Mouse (Mus musculus): ENCODE measurements around the gene Rps17. TPM values are rescaled to one million over a fixed set of nuclear protein-coding genes. Genes with fewer than 3 reads are reported as not detected.

The Rps17 gene
- polyA plus RNA-seq, 1 experiment = 36.7 TPM

- TF ChIP-seq TAL1 (IDR thresholded peaks at IDR 0.05; ENCODE audit: low read length) (no peak), GATA1 (IDR thresholded peaks at IDR 0.05; ENCODE audit: low read length) (no peak)
- H3K27me3 ChIP-seq (ENCODE audit: control insufficient read depth) = no peaks in the 10 kb centered on the region
- H3K4me1 ChIP-seq (ENCODE audit: control insufficient read depth) = no peaks in the 10 kb centered on the region
- H3K4me3 ChIP-seq (replicated peaks) = no peak overlapping the region
- H3K36me3 ChIP-seq (ENCODE audit: control insufficient read depth) = no peaks in the 10 kb centered on the region
- H3K9me3 ChIP-seq (ENCODE audit: control insufficient read depth, low read length) = no peaks in the 10 kb centered on the region
Measured at GRCm38 (mm10) chr7:81298206-81298605, 46.8 kb downstream of the Rps17 start.

- no peak for TF ChIP-seq GATA1 (IDR thresholded peaks at IDR 0.05; ENCODE audit: low read length)
- no peak for TF ChIP-seq TAL1 (IDR thresholded peaks at IDR 0.05; ENCODE audit: low read length)
- Histone ChIP-seq H3K27me3 (ENCODE audit: control insufficient read depth) (no peaks in the 10 kb centered on the region), H3K4me1 (ENCODE audit: control insufficient read depth) (no peaks in the 10 kb centered on the region), H3K36me3 (ENCODE audit: control insufficient read depth) (no peaks in the 10 kb centered on the region), H3K9me3 (ENCODE audit: control insufficient read depth, low read length) (no peaks in the 10 kb centered on the region), H3K4me3 (replicated peaks) (no peak overlapping the region)
Measured at GRCm38 (mm10) chr7:81295169-81295568, 49.9 kb downstream of the Rps17 start.

Other genes starting within 250 kb of the Rps17 start
- gene Slc28a1, start 230.5 kb downstream of the Rps17 start, polyA plus RNA-seq (2012) = not detected in 2 replicates
- gene Pde8a, start 131.7 kb downstream of the Rps17 start, polyA plus RNA-seq (2012) = not detected in 2 replicates
- not detected in 2 replicates for gene Cpeb1, start 110.2 kb upstream of the Rps17 start, polyA plus RNA-seq (2012)
- not detected in 2 replicates for gene Ap3b2, start 148.7 kb upstream of the Rps17 start, polyA plus RNA-seq (2012)
- gene BC048679, start 153.0 kb upstream of the Rps17 start, polyA plus RNA-seq (2012) = not detected in 2 replicates
- gene Fsd2, start 221.7 kb upstream of the Rps17 start, polyA plus RNA-seq (2012) = not detected in 2 replicates
- gene Whamm, start 226.0 kb upstream of the Rps17 start, polyA plus RNA-seq (2012) = 3.9 and 4.5 TPM in 2 replicates